Mouse (Mus musculus) macrophage (primary cell): ENCODE measurements around the gene Spata19. TPM values are rescaled to one million over a fixed set of nuclear protein-coding genes. Genes with fewer than 3 reads are reported as not detected.

Experiments
- H3K27ac ChIP-seq: fragments of 350-480 bp; formaldehyde crosslinking; 2 replicates; pipeline ENCODE4 v1.9.0; 2021
- H3K36me3 ChIP-seq: fragments of 350-480 bp; formaldehyde crosslinking; 2 replicates; pipeline ENCODE4 v1.9.0; 2021; ENCODE audit errors: inconsistent target
- H3K4me3 ChIP-seq: fragments of 350-480 bp; formaldehyde crosslinking; 2 replicates; pipeline ENCODE4 v1.9.0; 2021; ENCODE audit errors: inconsistent target
- H3K79me2 ChIP-seq: fragments of 350-480 bp; formaldehyde crosslinking; 2 replicates; pipeline ENCODE4 v1.9.0; 2021; ENCODE audit errors: inconsistent target
- whole genome bisulfite sequencing: methylation state at CpG from one replicate; pipeline ENCODE4 v1.1.7; 2026; ENCODE audit warnings: inconsistent platforms; ENCODE audit not compliant: missing documents; 5-methylcytosine and 5-hydroxymethylcytosine counted together
- polyA plus RNA-seq: library from polyadenylated mRNA; stranded (reverse); fragments of 250-400 nt; gene quantifications from 3 replicates; pipeline ENCODE4 v1.2.4, GENCODE M21; 2018; ENCODE audit warnings: inconsistent platforms

The Spata19 gene
- polyA plus RNA-seq, 1 experiment from 2014 or later, result not detected

DNA sequence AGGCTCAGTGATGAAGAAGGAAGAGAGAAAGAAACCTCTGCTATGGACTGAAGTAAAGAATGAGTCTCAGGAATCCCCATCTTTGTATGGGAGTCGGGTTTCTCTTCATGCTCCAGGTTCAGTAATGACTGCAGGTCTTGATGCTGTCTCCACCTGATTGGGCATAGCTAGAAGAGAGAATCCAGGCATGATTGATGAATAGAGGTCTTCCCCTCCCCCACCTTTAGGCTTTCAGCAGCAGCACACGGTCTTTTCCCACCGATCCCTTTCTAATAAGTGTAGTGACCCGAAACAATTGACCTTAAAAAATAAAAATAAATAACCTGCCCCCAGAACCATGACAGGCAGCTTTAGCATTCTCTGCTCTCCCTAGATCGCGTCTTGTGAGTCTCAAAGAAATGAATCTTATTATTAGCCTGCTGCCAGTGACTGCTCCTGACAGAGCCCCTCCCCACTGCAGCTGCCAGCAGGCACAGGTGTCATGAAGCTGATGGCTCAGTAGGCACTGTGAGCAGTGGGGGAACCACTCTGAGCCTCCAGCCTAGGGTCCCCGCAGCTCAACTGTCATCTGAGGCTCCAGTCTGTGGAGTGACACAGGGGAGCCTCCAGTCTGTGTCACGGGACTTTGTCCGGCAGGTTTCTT is 53.3 kb downstream of the Spata19 start:
- no peaks in the 10 kb centered on the region for H3K79me2 ChIP-seq
- H3K27ac ChIP-seq, result no peak overlapping the region
- H3K36me3 ChIP-seq, result no peaks in the 10 kb centered on the region
- no peak overlapping the region for H3K4me3 ChIP-seq
- WGBS, result 64% methylated on average over 7 of the region's 9 CpGs

Other genes starting within 250 kb of the Spata19 start
- not detected in 3 replicates for gene Jam3, start 241.4 kb upstream of the Spata19 start, polyA plus RNA-seq
- gene Igsf9b, start 97.6 kb upstream of the Spata19 start, polyA plus RNA-seq, result not detected in 3 replicates